Mouse (Mus musculus) MEL (cell line): ENCODE measurements around the gene Naa80. TPM values are rescaled to one million over a fixed set of nuclear protein-coding genes. Genes with fewer than 3 reads are reported as not detected.

Source experiments
- DNase-seq: peaks from one replicate; pipeline ENCODE4 v3.0.0; 2011; ENCODE audit warnings: low read depth, low spot score
- H3K27ac ChIP-seq: 2 replicates; pipeline ENCODE4 v1.5.1; 2012; ENCODE audit warnings: low read depth, mild to moderate bottlenecking, control low read depth, low read length, moderate library complexity; ENCODE audit not compliant: control insufficient read depth
- H3K27me3 ChIP-seq, 2 experiments: fragments of 150-350 bp in 1 of 2; sonication (generic) in 1 of 2; 2 replicates each; pipeline ENCODE4 v1.6.1; 2012; ENCODE audit warnings: low read length in 2 of 2, mild to moderate bottlenecking in 2 of 2, improper control_type of control experiment in 1 of 2, moderate library complexity in 1 of 2; ENCODE audit not compliant: insufficient read depth in 2 of 2, control insufficient read depth in 1 of 2
- H3K36me3 ChIP-seq, 2 experiments: 2 replicates each; pipeline ENCODE4 v1.6.1; 2012 to 2014; ENCODE audit warnings: low read length in 2 of 2, improper control_type of control experiment in 1 of 2, inconsistent platforms in 1 of 2, mild to moderate bottlenecking in 1 of 2; ENCODE audit not compliant: insufficient read depth in 2 of 2, control insufficient read depth in 1 of 2
- H3K4me1 ChIP-seq, 2 experiments: fragments of 150-350 bp in 1 of 2; sonication (generic) in 1 of 2; 2 replicates each; pipeline ENCODE4 v1.6.1; 2012; ENCODE audit warnings: low read length in 2 of 2, improper control_type of control experiment in 1 of 2, mild to moderate bottlenecking in 1 of 2; ENCODE audit not compliant: insufficient read depth in 2 of 2, control insufficient read depth in 1 of 2
- H3K4me3 ChIP-seq, 2 experiments: fragments of 150-350 bp in 1 of 2; sonication (generic) in 1 of 2; 2 replicates each; pipeline ENCODE4 v1.5.1; 2012; ENCODE audit warnings: low read depth in 2 of 2, low read length in 2 of 2, mild to moderate bottlenecking in 2 of 2, moderate library complexity in 2 of 2, control low read depth in 1 of 2, improper control_type of control experiment in 1 of 2; ENCODE audit not compliant: control insufficient read depth in 1 of 2, insufficient read depth in 1 of 2
- H3K79me2 ChIP-seq: 2 replicates; pipeline ENCODE4 v1.6.1; 2012; ENCODE audit warnings: mild to moderate bottlenecking, low read length, moderate library complexity; ENCODE audit not compliant: control insufficient read depth, poor library complexity, insufficient read depth
- H3K9ac ChIP-seq: 2 replicates; pipeline ENCODE4 v1.6.1; 2012; ENCODE audit warnings: low read depth, mild to moderate bottlenecking, control low read depth, low read length, moderate library complexity; ENCODE audit not compliant: control insufficient read depth, poor library complexity, severe bottlenecking
- H3K9me3 ChIP-seq: fragments of 150-350 bp; sonication (generic); replicated peaks from 2 replicates; pipeline ENCODE4 v1.6.1; 2012; ENCODE audit warnings: mild to moderate bottlenecking, low read length, improper control_type of control experiment, moderate library complexity; ENCODE audit not compliant: insufficient read depth
- BHLHE40 ChIP-seq: IDR thresholded peaks from 2 replicates; pipeline ENCODE4 v1.6.1; 2012; ENCODE audit warnings: low read depth, mild to moderate bottlenecking, inconsistent platforms, low read length, improper control_type of control experiment, borderline replicate concordance
- CHD2 ChIP-seq: IDR thresholded peaks from 2 replicates; pipeline ENCODE4 v1.6.1; 2011; ENCODE audit warnings: low read length, improper control_type of control experiment
- CTCF ChIP-seq, 3 experiments: IDR thresholded peaks in 2 of 3; conservative IDR thresholded peaks in 1 of 3; 2 replicates each; pipeline ENCODE4 v1.5.1; 2011 to 2012; ENCODE audit warnings: low read length in 3 of 3, low read depth in 2 of 3, mild to moderate bottlenecking in 2 of 3, improper control_type of control experiment in 1 of 3, inconsistent platforms in 1 of 3, mixed read lengths in 1 of 3, moderate library complexity in 1 of 3; ENCODE audit not compliant: control insufficient read depth in 1 of 3, insufficient read depth in 1 of 3, poor library complexity in 1 of 3, severe bottlenecking in 1 of 3
- ELF1 ChIP-seq: IDR thresholded peaks from 2 replicates; pipeline ENCODE4 v1.6.1; 2014; ENCODE audit warnings: low read depth, mild to moderate bottlenecking, inconsistent platforms, low read length, improper control_type of control experiment, moderate library complexity
- ETS1 ChIP-seq: IDR thresholded peaks from 2 replicates; pipeline ENCODE4 v1.6.1; 2012; ENCODE audit warnings: low read depth, mild to moderate bottlenecking, inconsistent platforms, low read length, improper control_type of control experiment, moderate library complexity
- GABPA ChIP-seq: IDR thresholded peaks from 2 replicates; pipeline ENCODE4 v1.6.1; 2012; ENCODE audit warnings: low read depth, mild to moderate bottlenecking, inconsistent platforms, low read length, improper control_type of control experiment, moderate library complexity
- HCFC1 ChIP-seq: IDR thresholded peaks from 2 replicates; pipeline ENCODE4 v1.6.1; 2012; ENCODE audit warnings: low read depth, mild to moderate bottlenecking, inconsistent platforms, low read length, improper control_type of control experiment, moderate library complexity
- KAT2A ChIP-seq: conservative IDR thresholded peaks from 2 replicates; pipeline ENCODE4 v1.6.1; 2012; ENCODE audit warnings: low read depth, low read length, improper control_type of control experiment, inconsistent platforms
- MAX ChIP-seq: IDR thresholded peaks from 2 replicates; pipeline ENCODE4 v1.6.1; 2011; ENCODE audit warnings: low read length, improper control_type of control experiment
- MAZ ChIP-seq: IDR thresholded peaks from 2 replicates; pipeline ENCODE4 v1.6.1; 2012; ENCODE audit warnings: low read depth, mild to moderate bottlenecking, inconsistent platforms, low read length, improper control_type of control experiment
- POLR2AphosphoS2 ChIP-seq: IDR thresholded peaks from 2 replicates; pipeline ENCODE4 v1.6.1; 2011; ENCODE audit warnings: low read length, improper control_type of control experiment
- POLR2AphosphoS5 ChIP-seq: IDR thresholded peaks from 2 replicates; pipeline ENCODE4 v1.6.1; 2012; ENCODE audit warnings: low read depth, borderline replicate concordance, mild to moderate bottlenecking, inconsistent platforms, low read length, moderate library complexity, mixed read lengths
- RAD21 ChIP-seq: IDR thresholded peaks from 2 replicates; pipeline ENCODE4 v1.6.1; 2011; ENCODE audit warnings: mild to moderate bottlenecking, low read depth, low read length, improper control_type of control experiment
- RCOR1 ChIP-seq: IDR thresholded peaks from 2 replicates; pipeline ENCODE4 v1.6.1; 2012; ENCODE audit warnings: low read depth, mild to moderate bottlenecking, inconsistent platforms, low read length, improper control_type of control experiment
- SIN3A ChIP-seq: IDR thresholded peaks from 2 replicates; pipeline ENCODE4 v1.6.1; 2012; ENCODE audit warnings: low read length, improper control_type of control experiment, inconsistent platforms
- SMC3 ChIP-seq: IDR thresholded peaks from 2 replicates; pipeline ENCODE4 v1.6.1; 2011; ENCODE audit warnings: low read depth, low read length, improper control_type of control experiment
- TAL1 ChIP-seq: IDR thresholded peaks from 2 replicates; pipeline ENCODE4 v1.6.1; 2012; ENCODE audit warnings: mild to moderate bottlenecking, inconsistent platforms, low read length, moderate library complexity, mixed read lengths
- TBP ChIP-seq: IDR thresholded peaks from 2 replicates; pipeline ENCODE4 v1.8.0; 2011; ENCODE audit warnings: low read depth, low read length, improper control_type of control experiment
- USF1 ChIP-seq: IDR thresholded peaks from 2 replicates; pipeline ENCODE4 v1.6.1; 2014; ENCODE audit warnings: low read depth, mild to moderate bottlenecking, inconsistent platforms, low read length, improper control_type of control experiment, moderate library complexity
- USF2 ChIP-seq, 2 experiments: IDR thresholded peaks; 2 replicates each; pipeline ENCODE4 v1.6.1; 2011 to 2012; ENCODE audit warnings: improper control_type of control experiment in 2 of 2, low read length in 2 of 2, borderline replicate concordance in 1 of 2, inconsistent platforms in 1 of 2, low read depth in 1 of 2, mild to moderate bottlenecking in 1 of 2; ENCODE audit not compliant: insufficient read depth in 1 of 2
- ZC3H11A ChIP-seq: IDR thresholded peaks from 2 replicates; pipeline ENCODE4 v1.6.1; 2012; ENCODE audit warnings: low read depth, mild to moderate bottlenecking, inconsistent platforms, low read length, improper control_type of control experiment
- polyA plus RNA-seq, 2 experiments: library from polyadenylated mRNA; stranded (reverse) in 1 of 2; unstranded in 1 of 2; fragments of >175 nt in 1 of 2; fragments of >200 nt in 1 of 2; gene quantifications; 2 replicates each; pipeline versions ENCODE4 v1.2.1 to v1.2.4; 2012; ENCODE audit warnings: low replicate concordance in 2 of 2, low read depth in 1 of 2; ENCODE audit not compliant: insufficient read length in 2 of 2, insufficient read depth in 1 of 2, missing spikeins in 1 of 2
- total RNA-seq: library from RNA; depleted of rRNA; stranded (reverse); fragments of 300-350 nt; gene quantifications from 2 replicates; pipeline ENCODE4 v1.2.3, GENCODE M21; 2012

The Naa80 gene
- total and polyA plus RNA-seq, 3 experiments: 14.3 to 74.0 TPM; not detected in 1

GRCm38 (mm10) chr9:107626844-107627277, 48.2 kb downstream of the Naa80 start:
- no peak overlapping the region for H3K27ac ChIP-seq
- H3K4me1 ChIP-seq: peaks cover 13 to 28% of the 10 kb centered on the region in 2 experiments
- peaks cover 47% of the 10 kb centered on the region for H3K79me2 ChIP-seq
- no peaks in the 10 kb centered on the region for H3K9me3 ChIP-seq
- H3K27me3 ChIP-seq: no peaks in the 10 kb centered on the region
- H3K9ac ChIP-seq: no peak overlapping the region
- TF ChIP-seq MAZ (peak; percentile 57; the same call in 1 of the 2 replicates), TBP (no peak), POLR2AphosphoS2 (no peak), POLR2AphosphoS5 (no peak), BHLHE40 (0 out of 2 replicates have a peak, but pooled peaks have one; percentile 36), KAT2A (no peak), GABPA (no peak), SIN3A (peak; percentile 48; the same call in 1 of the 2 replicates), RCOR1 (no peak), RAD21 (peak; percentile 27), ETS1 (0 out of 2 replicates have a peak, but pooled peaks have one; percentile 12), ZC3H11A (no peak; the same call in 1 of the 2 replicates), SMC3 (peak; percentile 66), CHD2 (peak; percentile 59), TAL1 (no peak), HCFC1 (peak; percentile 36; the same call in 1 of the 2 replicates), MAX (no peak), USF1 (no peak), CTCF (IDR thresholded peaks at IDR 0.05 in 2 of 3, conservative IDR thresholded peaks at IDR 0.05 in 1 of 3; ENCODE audit: control insufficient read depth in 1 of 3, insufficient read depth in 1 of 3, low read depth in 2 of 3, low read length in 3 of 3, poor library complexity in 1 of 3, severe bottlenecking in 1 of 3) (peak; percentile 72 to 91 (median 81))
- H3K4me3 ChIP-seq: no peak overlapping the region
- peaks cover 1 to 18% of the 10 kb centered on the region in 2 experiments; a peak in 3 of 4 replicates for H3K36me3 ChIP-seq
- peak; percentile 69 for DNase-seq

GRCm38 (mm10) chr9:107627387-107628255, 48.9 kb downstream of the Naa80 start:
- H3K27me3 ChIP-seq: no peaks in the 10 kb centered on the region
- DNase-seq: no peak
- H3K27ac ChIP-seq: no peak overlapping the region
- H3K36me3 ChIP-seq: peaks cover 0 to 24% of the 10 kb centered on the region in 2 experiments; a peak in 2 of 4 replicates
- H3K9me3 ChIP-seq: no peaks in the 10 kb centered on the region
- peaks cover 54% of the 10 kb centered on the region for H3K79me2 ChIP-seq
- TF ChIP-seq CHD2 (no peak), USF2 (IDR thresholded peaks at IDR 0.05; ENCODE audit: borderline replicate concordance in 1 of 2, insufficient read depth in 1 of 2, low read depth in 1 of 2, low read length in 2 of 2) (no peak), CTCF (IDR thresholded peaks at IDR 0.05 in 2 of 3, conservative IDR thresholded peaks at IDR 0.05 in 1 of 3; ENCODE audit: control insufficient read depth in 1 of 3, insufficient read depth in 1 of 3, low read depth in 2 of 3, low read length in 3 of 3, poor library complexity in 1 of 3, severe bottlenecking in 1 of 3) (no peak), BHLHE40 (no peak), TBP (no peak), ELF1 (no peak)
- TF ChIP-seq, all 39 proteins: peak for 0
- Histone ChIP-seq H3K4me3 (no peak overlapping the region), H3K4me1 (peaks cover 13 to 34% of the 10 kb centered on the region in 2 experiments), H3K9ac (no peak overlapping the region)
